Mouse (Mus musculus) liver, embryonic 11.5 days (tissue): ENCODE results near the gene Ppp1r7. TPM values are rescaled to one million over a fixed set of nuclear protein-coding genes. Genes with fewer than 3 reads are reported as not detected.

Experiments used
- ATAC-seq: fragments of 200-750 bp; cut with Nextera tagmentation; replicated peaks from 2 replicates; pipeline ENCODE4 v1.8.0; 2017; ENCODE audit warnings: moderate number of reproducible peaks, mild to moderate bottlenecking, moderate TSS enrichment, moderate library complexity; ENCODE audit not compliant: low FRiP score
- DNase-seq: peaks from one replicate; pipeline ENCODE4 v3.0.0-alpha.2; 2017; ENCODE audit warnings: low spot score
- H3K27ac ChIP-seq: fragments of 300-500 bp; sonication (generic); 2 replicates; pipeline ENCODE4 v1.5.1; 2014; ENCODE audit warnings: mild to moderate bottlenecking, low read depth, low read length, control low read depth
- H3K27me3 ChIP-seq: fragments of 300-500 bp; sonication (generic); replicated peaks from 2 replicates; pipeline ENCODE4 v1.6.1; 2014; ENCODE audit warnings: low read length, mixed read lengths; ENCODE audit not compliant: control insufficient read depth, insufficient read depth
- H3K36me3 ChIP-seq: fragments of 300-500 bp; sonication (generic); 2 replicates; pipeline ENCODE4 v1.6.1; 2014; ENCODE audit warnings: mild to moderate bottlenecking, low read length, moderate library complexity, mixed read lengths; ENCODE audit not compliant: control insufficient read depth, insufficient read depth
- H3K4me1 ChIP-seq: fragments of 300-500 bp; sonication (generic); replicated peaks from 2 replicates; pipeline ENCODE4 v1.6.1; 2014; ENCODE audit warnings: low read length, mixed read lengths; ENCODE audit not compliant: control insufficient read depth, insufficient read depth
- H3K4me2 ChIP-seq: fragments of 300-500 bp; sonication (generic); 2 replicates; pipeline ENCODE4 v1.6.1; 2014; ENCODE audit warnings: mild to moderate bottlenecking, control low read depth, moderate library complexity
- H3K4me3 ChIP-seq: fragments of 300-500 bp; sonication (generic); 2 replicates; pipeline ENCODE4 v1.5.1; 2014; ENCODE audit warnings: low read depth, low read length, control low read depth
- H3K9ac ChIP-seq: fragments of 300-500 bp; sonication (generic); 2 replicates; pipeline ENCODE4 v1.6.1; 2014; ENCODE audit warnings: low read depth, low read length, control low read depth
- H3K9me3 ChIP-seq: fragments of 300-500 bp; sonication (generic); 2 replicates; pipeline ENCODE4 v1.6.1; 2016; ENCODE audit warnings: low read length, inconsistent platforms, mixed read lengths; ENCODE audit not compliant: control insufficient read depth
- WGBS: fragments of 180-500 bp; shearing (Covaris S2); extraction: QIAGEN DNeasy Blood & Tissue Kit; methylation state at CpG from one replicate; pipeline ENCODE4 v1.1.7; 2014; 5-methylcytosine and 5-hydroxymethylcytosine counted together
- polyA plus RNA-seq: library from polyadenylated mRNA; unstranded; fragments of >200 nt; fragmentation: Nextera tagmentation; extraction: Ambion mirVana; gene quantifications from 2 replicates; pipeline ENCODE4 v1.2.1, GENCODE M21; 2014

Ppp1r7 gene
- polyA plus RNA-seq, 1 experiment from 2014 or later: 63.9 TPM

DNA sequence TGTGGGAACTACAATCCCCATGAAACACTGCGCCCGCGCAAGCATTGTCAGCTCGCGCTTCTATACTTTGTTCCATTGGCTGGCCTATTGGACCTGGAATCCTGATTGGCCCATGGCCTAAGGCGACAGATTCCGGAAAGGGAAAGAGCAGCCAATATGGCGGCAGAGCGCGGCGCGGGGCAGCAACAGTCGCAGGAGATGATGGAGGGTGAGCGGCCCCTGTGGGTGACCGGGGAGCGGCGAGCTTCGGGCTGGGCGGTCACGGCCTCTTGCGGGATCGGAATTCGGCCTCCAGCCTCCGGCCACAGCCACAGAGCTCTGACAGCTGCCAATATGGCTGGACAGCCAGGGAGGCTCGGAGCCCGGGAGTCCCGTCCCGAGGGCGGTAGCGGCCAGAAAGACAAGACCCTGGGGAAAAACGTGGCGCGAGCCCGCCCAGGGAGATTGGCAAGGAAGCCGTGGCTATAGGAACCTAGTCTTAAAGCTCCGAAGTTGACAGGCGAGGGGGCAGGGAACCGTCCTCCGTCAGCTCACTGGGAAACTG, 922 bp downstream of the Ppp1r7 start:
- Histone ChIP-seq H3K36me3 (peaks cover 8% of the 10 kb centered on the region; the same call in 1 of the 2 replicates), H3K27me3 (no peaks in the 10 kb centered on the region), H3K4me3 (peak overlapping the region; percentile 94), H3K9me3 (no peaks in the 10 kb centered on the region), H3K4me2 (peak overlapping the region; percentile 67), H3K9ac (peak overlapping the region; percentile 80), H3K27ac (peak overlapping the region; percentile 69), H3K4me1 (peaks cover 6% of the 10 kb centered on the region)
- peak; percentile 93 for ATAC-seq
- DNase-seq: peak; percentile 87
- WGBS: under 1% methylated on average over 39 of the region's 39 CpGs

DNA sequence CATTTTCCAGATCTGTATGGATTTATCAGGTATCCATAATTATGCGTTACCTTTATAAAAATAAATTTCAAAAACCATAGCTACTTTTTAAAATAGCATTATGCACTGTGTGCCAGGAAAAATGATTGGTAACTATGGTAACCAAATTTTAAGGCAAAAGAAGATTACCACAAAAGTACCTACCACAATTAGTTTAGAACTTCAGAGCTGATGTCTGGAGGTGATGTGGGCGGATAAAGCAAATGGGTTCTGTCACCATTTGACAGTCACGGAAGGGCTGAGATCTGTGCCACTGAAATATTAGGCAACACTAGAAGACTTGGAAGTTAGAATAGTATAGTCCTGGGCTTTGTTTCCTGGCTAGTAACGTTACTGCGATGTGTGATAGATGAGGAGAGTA, 4.5 kb downstream of the Ppp1r7 start:
- WGBS: 89% methylated on average over 5 of the region's 5 CpGs
- peaks cover 6% of the 10 kb centered on the region for H3K4me1 ChIP-seq
- H3K27me3 ChIP-seq: no peaks in the 10 kb centered on the region
- H3K36me3 ChIP-seq: peaks cover 26% of the 10 kb centered on the region
- DNase-seq (no peak), ATAC-seq (no peak)
- no peak overlapping the region for H3K9ac ChIP-seq
- no peak overlapping the region for H3K27ac ChIP-seq
- H3K4me2 ChIP-seq: no peak overlapping the region
- H3K9me3 ChIP-seq: no peaks in the 10 kb centered on the region
- no peak overlapping the region for H3K4me3 ChIP-seq

DNA sequence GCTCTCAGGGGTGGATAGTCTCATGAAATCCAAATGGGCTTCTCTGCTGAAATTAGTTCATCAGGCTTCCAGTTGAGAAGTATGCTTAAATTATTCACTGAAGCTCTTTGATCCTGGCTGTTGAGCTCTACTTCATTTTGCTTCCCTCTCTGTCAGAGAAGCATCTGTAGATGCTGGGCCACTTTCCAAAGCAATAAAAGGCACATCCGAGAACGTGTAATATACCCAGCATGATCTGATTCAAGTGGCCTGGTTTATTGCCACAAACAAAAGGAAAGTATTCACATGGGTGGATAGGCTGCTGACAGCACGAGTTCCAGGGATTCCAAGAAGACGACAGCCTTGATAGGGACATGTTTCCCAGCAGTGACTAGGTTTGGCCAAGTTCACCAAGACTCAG, 7.0 kb downstream of the Ppp1r7 start:
- no peak overlapping the region for H3K4me3 ChIP-seq
- DNase-seq (no peak), ATAC-seq (no peak)
- no peak overlapping the region for H3K27ac ChIP-seq
- H3K36me3 ChIP-seq: peaks cover 38% of the 10 kb centered on the region
- H3K27me3 ChIP-seq: no peaks in the 10 kb centered on the region
- peaks cover under 1% of the 10 kb centered on the region for H3K4me1 ChIP-seq
- H3K9me3 ChIP-seq: no peaks in the 10 kb centered on the region
- no peak overlapping the region for H3K9ac ChIP-seq
- 85% methylated on average over 4 of the region's 4 CpGs for WGBS
- H3K4me2 ChIP-seq: no peak overlapping the region

DNA sequence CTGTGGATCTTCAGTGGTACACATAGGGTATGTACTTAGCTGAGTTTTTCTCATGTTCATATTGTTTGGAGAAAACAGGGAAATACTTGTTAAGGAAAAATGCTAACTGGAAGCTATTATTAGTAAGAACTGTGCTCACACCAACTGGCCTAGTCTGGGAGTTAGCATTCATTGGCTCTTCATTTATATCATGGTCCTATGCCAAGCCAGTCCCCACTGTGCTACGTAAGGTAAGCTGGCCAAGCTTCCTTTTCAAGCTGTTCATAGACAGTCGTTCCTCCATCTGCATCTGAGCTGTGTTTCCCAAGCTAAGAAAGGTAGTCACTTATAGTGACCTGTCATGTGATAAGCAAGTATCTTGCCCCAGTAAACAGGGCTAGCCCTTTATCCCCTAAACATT, 10.1 kb downstream of the Ppp1r7 start:
- peaks cover 47% of the 10 kb centered on the region for H3K36me3 ChIP-seq
- 88% methylated on average over 2 of the region's 2 CpGs for WGBS

DNA sequence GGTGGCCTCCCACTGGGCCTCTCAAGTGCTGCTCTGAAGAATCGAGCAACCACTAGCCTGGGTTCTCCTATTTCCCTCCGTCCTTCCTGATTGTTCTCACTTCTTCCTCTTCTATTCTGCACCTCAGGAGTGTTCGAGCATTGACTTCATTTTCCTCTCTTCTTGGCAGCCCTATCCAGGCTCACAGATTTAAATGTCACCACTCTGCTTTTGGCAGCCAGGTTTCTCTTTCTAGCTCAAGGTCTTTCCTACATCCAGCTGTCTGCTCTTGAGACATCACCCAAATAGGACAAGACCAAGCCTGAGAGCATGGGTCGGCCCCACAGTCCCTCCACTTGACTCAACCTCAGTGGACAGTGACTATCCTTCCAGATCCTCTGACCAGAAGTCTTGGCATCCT, 20.0 kb downstream of the Ppp1r7 start:
- no peaks in the 10 kb centered on the region for H3K9me3 ChIP-seq
- H3K4me2 ChIP-seq: no peak overlapping the region
- peaks cover 41% of the 10 kb centered on the region for H3K36me3 ChIP-seq
- H3K4me1 ChIP-seq: no peaks in the 10 kb centered on the region
- 79% methylated on average over 4 of the region's 4 CpGs for WGBS
- ATAC-seq: no peak
- H3K27me3 ChIP-seq: no peaks in the 10 kb centered on the region
- H3K27ac ChIP-seq: no peak overlapping the region
- H3K9ac ChIP-seq: no peak overlapping the region
- no peak overlapping the region for H3K4me3 ChIP-seq
- DNase-seq: no peak

More for the DNA sequence above, 10.1 kb downstream of the Ppp1r7 start:
- Histone ChIP-seq H3K27me3 (no peaks in the 10 kb centered on the region), H3K9me3 (no peaks in the 10 kb centered on the region), H3K4me2 (no peak overlapping the region), H3K9ac (no peak overlapping the region), H3K27ac (no peak overlapping the region), H3K4me1 (no peaks in the 10 kb centered on the region), H3K4me3 (no peak overlapping the region)
- ATAC-seq (no peak), DNase-seq (no peak)

DNA sequence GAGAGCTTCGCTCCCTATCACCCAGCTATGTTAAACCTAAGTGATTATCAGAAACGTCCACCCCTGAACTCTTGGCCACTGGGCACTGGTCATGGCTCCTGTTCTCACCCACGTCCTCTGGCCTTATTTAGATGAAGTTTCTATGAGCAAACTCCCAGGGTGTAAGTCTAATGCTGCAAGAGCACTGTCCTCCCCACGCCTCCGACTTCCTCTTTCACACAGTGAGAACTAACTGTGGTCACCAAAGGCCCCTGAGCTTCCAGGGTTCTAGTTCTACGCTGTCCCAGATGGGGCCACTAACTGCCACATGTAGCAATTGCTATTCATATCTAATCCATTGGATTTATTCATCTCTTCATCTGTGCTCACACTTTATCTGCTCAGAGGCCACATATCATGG, 23.0 kb downstream of the Ppp1r7 start:
- Histone ChIP-seq H3K36me3 (peaks cover 34% of the 10 kb centered on the region), H3K9me3 (no peaks in the 10 kb centered on the region)

DNA sequence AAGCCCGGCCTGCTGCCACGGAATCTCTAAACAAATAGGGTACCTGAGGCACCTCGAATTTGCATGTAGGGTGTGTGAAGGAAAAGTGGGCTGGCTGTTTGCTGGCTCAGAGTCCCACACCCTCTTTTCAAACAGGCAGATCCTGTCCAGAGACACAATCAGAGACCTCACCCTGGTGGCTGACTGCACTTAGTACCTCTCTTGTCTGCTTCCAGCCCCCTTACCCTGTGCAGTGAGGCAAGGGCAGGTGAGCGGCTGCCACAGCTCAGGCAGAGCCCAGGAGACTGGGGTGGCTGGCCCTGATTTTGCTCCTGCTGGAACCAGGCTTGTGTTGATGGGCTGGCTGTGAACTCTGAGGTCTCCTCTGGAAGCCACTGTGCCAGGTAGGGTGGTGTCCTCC, 31.0 kb downstream of the Ppp1r7 start, which contains the start of gene Ano7:
TSS of gene Ano7 (plus strand) at position 266 of the 400 bp plus-strand sequence.
- H3K4me2 ChIP-seq: no peak within 1 kb of the TSS
- H3K4me1 ChIP-seq: no peaks in the 10 kb centered on the region; the same call in 1 of the 2 replicates
- no peak for DNase-seq
- H3K27me3 ChIP-seq: no peaks in the 10 kb centered on the region; the same call in 1 of the 2 replicates
- ATAC-seq: no peak
- H3K27ac ChIP-seq: no peak within 1 kb of the TSS
- no peaks in the 10 kb centered on the region for H3K36me3 ChIP-seq
- H3K4me3 ChIP-seq: no peak within 1 kb of the TSS
- no peaks in the 10 kb centered on the region for H3K9me3 ChIP-seq
- H3K9ac ChIP-seq: no peak within 1 kb of the TSS
- WGBS: 65% methylated on average over 4 of the region's 4 CpGs

More for the DNA sequence above, 23.0 kb downstream of the Ppp1r7 start:
- ATAC-seq (no peak), DNase-seq (no peak)
- WGBS: 80% methylated on average over 6 of the region's 6 CpGs
- Histone ChIP-seq H3K4me2 (no peak overlapping the region), H3K4me3 (no peak overlapping the region), H3K9ac (no peak overlapping the region), H3K4me1 (no peaks in the 10 kb centered on the region), H3K27me3 (no peaks in the 10 kb centered on the region), H3K27ac (no peak overlapping the region)

DNA sequence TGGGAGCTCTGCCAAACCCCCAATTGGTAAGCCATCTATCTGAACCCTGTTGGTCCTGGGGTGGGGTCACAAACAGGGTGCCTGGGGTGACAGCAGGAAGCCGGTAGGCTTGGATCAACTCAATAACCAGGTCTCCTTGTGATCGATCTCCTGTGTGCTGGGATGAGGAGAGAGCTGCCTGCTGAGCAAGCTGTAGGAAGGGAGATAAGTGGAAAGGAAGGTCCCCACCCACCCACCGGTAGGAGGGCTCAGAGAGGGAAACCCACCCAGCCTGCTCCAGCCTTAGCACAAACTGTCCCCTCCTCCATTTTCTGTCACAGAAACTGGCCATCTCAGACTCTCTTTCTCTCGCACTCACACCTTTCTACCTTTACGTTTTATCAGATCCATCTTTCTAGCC, 34.7 kb downstream of the Ppp1r7 start:
- Histone ChIP-seq H3K36me3 (no peaks in the 10 kb centered on the region), H3K4me1 (no peaks in the 10 kb centered on the region; the same call in 1 of the 2 replicates), H3K4me3 (no peak overlapping the region), H3K27me3 (no peaks in the 10 kb centered on the region; the same call in 1 of the 2 replicates), H3K9me3 (no peaks in the 10 kb centered on the region), H3K9ac (no peak overlapping the region), H3K4me2 (no peak overlapping the region), H3K27ac (no peak overlapping the region)
- WGBS: 38% methylated on average over 5 of the region's 5 CpGs
- DNase-seq: no peak
- no peak for ATAC-seq

DNA sequence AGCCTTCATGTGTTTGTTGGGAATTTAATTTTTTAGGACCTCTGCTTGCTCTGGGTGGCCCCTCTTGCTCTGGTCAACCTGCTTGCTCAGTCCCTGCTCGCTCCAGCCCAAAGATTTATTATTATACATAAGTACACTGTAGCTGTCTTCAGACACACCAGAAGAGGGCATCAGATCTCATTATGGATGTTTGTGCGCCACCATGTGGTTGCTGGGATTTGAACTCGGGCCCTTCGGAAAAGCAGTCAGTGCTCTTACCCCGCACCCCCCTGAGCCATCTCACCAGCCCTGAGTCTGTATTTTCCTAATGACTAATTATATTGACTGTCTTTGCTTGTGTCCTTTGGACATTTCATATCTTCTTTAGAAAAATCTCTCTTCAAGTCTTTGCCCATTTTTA, 36.5 kb downstream of the Ppp1r7 start:
- WGBS: 69% methylated on average over 5 of the region's 5 CpGs
- no peak for ATAC-seq
- H3K9ac ChIP-seq: no peak overlapping the region

More for the DNA sequence above, 36.5 kb downstream of the Ppp1r7 start:
- no peak overlapping the region for H3K4me3 ChIP-seq
- no peaks in the 10 kb centered on the region for H3K36me3 ChIP-seq
- no peaks in the 10 kb centered on the region; the same call in 1 of the 2 replicates for H3K27me3 ChIP-seq
- no peak overlapping the region for H3K4me2 ChIP-seq
- H3K27ac ChIP-seq: no peak overlapping the region
- no peaks in the 10 kb centered on the region; the same call in 1 of the 2 replicates for H3K4me1 ChIP-seq
- DNase-seq: no peak
- no peaks in the 10 kb centered on the region for H3K9me3 ChIP-seq
